Mouse (Mus musculus): ENCODE data around the gene Tex11. TPM values are rescaled to one million over a fixed set of nuclear protein-coding genes. Genes with fewer than 3 reads are reported as not detected.
A peak's percentile ranks its signal among the peaks of the same experiment; 100 is the strongest.

Gene Tex11
- total RNA-seq, 2 experiments from 2014 or later: 0.15 TPM; not detected in 1

DNA sequence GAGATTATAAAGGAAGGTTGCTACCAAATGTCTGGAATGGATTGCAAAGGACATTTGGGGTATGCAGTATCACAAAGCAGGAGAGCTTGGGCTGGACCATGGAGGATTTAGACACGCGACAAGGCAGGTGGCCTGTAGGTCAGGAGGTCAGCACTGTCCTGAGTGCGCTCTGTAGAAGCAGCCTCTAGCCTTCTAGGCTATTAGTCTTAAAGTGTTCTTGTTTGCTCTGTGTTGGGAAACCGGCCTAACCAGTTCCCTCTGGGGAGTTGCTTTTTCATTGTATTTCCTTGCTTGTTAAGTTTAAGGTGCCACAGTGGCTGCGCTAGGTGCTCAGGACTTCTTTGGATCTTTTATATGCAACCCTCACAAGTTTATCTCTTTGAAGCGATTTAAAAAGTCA is 257.4 kb downstream of the Tex11 start:
- no peak overlapping the region for H3K4me3 ChIP-seq
- no peak overlapping the region for H3K27ac ChIP-seq
- no peak for TF ChIP-seq CTCF (conservative IDR thresholded peaks at IDR 0.05)
- DNase-seq (ENCODE audit: low spot score in 2 of 2): no peak

DNA sequence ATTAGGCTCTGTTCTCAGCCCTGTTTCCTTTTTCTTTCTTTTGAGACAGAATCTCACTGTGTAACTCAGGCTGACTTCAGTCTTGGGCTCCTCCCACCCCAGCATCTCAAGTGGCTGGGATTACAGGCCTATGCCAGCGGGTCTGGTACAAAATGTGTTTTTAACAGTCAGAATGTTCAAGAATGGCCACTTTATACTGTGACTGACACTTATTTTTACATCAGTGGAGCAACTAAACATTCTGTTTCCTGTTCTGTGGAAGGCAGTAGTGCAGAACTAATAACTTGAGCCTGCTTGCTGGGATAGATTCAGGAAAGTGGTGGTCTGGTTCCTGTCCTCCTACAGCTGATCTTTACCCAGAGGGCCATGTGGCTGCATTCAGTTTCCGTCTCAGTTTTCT is 258.8 kb downstream of the Tex11 start:
- Histone ChIP-seq H3K4me3 (no peak overlapping the region), H3K27ac (no peak overlapping the region)
- TF ChIP-seq CTCF (conservative IDR thresholded peaks at IDR 0.05): no peak
- DNase-seq (ENCODE audit: low spot score in 2 of 2): no peak

DNA sequence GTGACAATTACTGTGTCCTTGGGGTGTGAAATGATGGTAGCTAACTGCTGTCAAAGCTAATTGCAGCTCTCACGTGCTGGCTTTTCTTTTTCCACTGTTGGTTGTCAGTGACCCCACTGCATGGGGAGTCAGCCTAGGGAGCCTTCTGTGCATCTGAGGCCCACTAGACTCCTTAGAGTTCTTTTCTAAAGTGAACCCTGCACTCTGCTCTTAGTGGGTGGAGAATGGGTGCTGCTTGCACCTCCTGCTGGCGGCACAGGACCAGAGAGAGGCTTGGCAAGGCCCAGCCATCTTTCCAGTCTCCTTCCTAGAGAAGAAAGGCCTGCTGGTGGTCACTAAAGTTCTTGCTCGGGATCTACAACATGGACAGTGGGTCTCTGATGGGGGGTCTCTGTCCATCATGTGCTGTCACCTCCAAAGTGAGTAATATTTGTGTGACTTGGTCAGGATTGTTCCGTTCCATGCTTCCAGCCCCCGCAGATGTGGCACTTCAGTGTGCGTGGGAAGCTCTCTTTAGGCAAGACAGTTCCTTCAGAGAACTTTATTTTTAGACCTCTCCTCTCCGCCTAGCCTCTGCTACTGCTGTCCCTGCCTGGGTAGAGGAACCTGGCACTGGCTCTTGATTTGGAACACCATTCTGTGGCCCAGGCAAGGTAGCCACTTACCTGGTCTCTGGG is 261.5 kb downstream of the Tex11 start:
- Histone ChIP-seq H3K4me3 (no peak overlapping the region), H3K27ac (peak overlapping the region; percentile 53)
- no peak for TF ChIP-seq CTCF (conservative IDR thresholded peaks at IDR 0.05)
- DNase-seq (ENCODE audit: low spot score in 2 of 2): no peak

DNA sequence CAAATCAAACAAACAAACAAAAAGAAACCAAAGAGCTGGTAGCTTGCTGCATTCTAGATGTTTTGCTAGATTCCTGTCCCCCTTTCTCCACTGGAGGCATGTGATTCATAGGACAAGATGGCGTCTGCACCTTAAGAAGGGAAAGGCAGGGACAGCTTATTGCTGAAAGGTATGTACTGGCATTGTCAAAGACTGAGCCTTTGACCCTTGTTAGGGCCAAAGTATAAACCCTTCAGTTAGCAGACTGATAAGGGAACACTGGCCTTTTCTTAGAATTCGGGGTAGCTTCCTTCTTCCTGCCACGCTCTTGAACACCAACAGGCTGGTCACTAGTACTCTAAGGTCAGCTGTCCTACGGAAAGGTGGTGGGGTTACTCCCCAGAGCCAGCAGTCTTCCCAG is 262.1 kb downstream of the Tex11 start:
- TF ChIP-seq CTCF (conservative IDR thresholded peaks at IDR 0.05): no peak
- H3K27ac ChIP-seq: peak overlapping the region; percentile 53
- no peak overlapping the region for H3K4me3 ChIP-seq
- no peak for DNase-seq (ENCODE audit: low spot score in 2 of 2)

DNA sequence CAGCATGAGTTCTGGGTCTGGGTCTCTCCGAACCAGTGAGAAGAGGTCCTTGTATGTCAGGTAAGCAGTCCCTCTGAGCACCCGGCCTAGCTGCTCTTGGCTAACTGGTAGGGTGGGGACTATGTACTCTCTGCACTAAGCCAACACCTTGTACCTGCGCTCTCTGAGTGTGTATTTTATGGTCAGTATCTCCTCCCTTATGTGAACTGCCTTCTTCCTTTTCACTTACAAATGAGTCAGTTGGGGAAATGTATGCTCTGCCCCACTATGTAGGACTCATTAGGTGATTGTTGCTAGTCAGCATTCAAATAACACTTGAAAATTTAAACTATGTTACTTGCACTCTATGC is 262.8 kb downstream of the Tex11 start:
- no peak overlapping the region; the same call in 1 of the 2 replicates for H3K27ac ChIP-seq
- no peak for TF ChIP-seq CTCF (conservative IDR thresholded peaks at IDR 0.05)
- no peak overlapping the region for H3K4me3 ChIP-seq
- no peak for DNase-seq (ENCODE audit: low spot score in 2 of 2)

DNA sequence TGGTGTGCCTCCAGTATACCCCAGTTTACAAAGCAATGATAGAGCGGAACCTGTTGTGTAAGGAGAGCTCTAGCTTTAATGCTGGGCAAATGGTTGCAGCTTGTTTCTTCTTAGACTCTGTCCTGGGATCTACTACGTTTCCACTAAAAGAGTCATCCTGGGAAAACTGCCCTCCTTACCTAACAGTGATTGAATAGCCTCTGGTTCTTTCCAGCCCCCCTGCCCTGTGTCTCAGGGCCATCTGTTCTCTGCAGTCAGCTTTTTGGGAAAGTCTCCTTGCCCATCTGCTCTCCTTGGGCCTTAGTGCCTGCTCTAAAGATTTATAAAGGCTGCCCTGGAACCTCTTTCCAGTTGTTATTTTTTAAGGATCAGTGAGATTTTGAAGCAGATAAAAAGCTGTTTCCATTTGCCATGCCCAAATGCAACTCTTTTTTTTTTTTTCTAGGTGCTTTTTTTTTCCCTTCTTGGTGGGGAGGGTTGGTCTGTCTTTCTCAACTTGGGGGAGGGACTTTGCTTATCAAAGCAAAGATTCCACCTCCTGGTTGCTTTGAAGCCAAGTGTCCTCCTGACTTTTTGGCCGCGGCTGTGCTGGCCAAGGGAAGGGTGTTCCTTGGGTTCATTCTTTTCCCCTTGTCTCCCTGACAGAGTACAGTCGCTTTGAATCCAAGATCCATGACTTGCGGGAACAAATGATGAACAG is 263.3 kb downstream of the Tex11 start:
- TF ChIP-seq CTCF (conservative IDR thresholded peaks at IDR 0.05): no peak
- peak overlapping the region; percentile 32; the same call in 1 of the 2 replicates for H3K27ac ChIP-seq
- no peak for DNase-seq (ENCODE audit: low spot score in 2 of 2)

DNA sequence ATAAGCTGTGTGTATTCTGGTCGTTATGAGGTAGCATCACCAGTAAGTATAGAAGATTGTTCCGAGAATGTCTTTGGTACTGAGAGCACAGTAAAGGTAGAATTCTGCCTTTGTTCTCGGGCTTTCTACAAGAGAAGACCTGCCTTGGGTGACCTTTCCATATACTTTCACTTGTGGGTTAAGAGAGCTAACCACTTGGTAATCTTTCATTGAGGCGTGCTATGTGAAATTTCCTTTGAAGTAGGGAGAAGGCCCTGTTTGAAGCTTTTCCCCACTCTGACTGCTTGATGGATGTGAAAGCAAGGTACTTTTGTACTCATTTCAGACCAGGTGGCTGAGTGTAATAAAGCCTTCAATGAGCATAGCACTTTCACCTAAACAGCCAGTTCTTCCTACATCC is 270.1 kb downstream of the Tex11 start:
- TF ChIP-seq CTCF (conservative IDR thresholded peaks at IDR 0.05): no peak
- H3K4me3 ChIP-seq: no peak overlapping the region

More for the DNA sequence above, 263.3 kb downstream of the Tex11 start:
- H3K4me3 ChIP-seq: no peak overlapping the region

More for the DNA sequence above, 270.1 kb downstream of the Tex11 start:
- no peak for DNase-seq (ENCODE audit: low spot score in 2 of 2)
- H3K27ac ChIP-seq: no peak overlapping the region

Other genes with a start within 250 kb of the Tex11 start
- 1 to 10 TPM; 4.9 to 5.4 TPM for gene Slc7a3, start 26.4 kb upstream of the Tex11 start, total RNA-seq (2021)
- 10 to 100 TPM; 82.6 to 98.8 TPM for gene Snx12, start 162.9 kb upstream of the Tex11 start, total RNA-seq (2021)
- gene Foxo4, start 194.9 kb upstream of the Tex11 start, total RNA-seq (2021): 10 to 100 TPM; 19.8 to 24.0 TPM
- not detected for gene Gm614, start 204.3 kb upstream of the Tex11 start, total RNA-seq (2021)
- gene Il2rg, start 208.6 kb upstream of the Tex11 start, total RNA-seq (2021): 1 to 10 TPM in 1 of 2 experiments, under 1 TPM in 1; 0.83 to 1.2 TPM
- gene Gm20489, start 209.4 kb upstream of the Tex11 start, total RNA-seq (2021): not detected
- 10 to 100 TPM; 29.5 to 36.6 TPM for gene Med12, start 214.4 kb upstream of the Tex11 start, total RNA-seq (2021)
- 100 to 1,000 TPM; 178 to 182 TPM for gene Nlgn3, start 239.5 kb upstream of the Tex11 start, total RNA-seq (2021)